Mouse (Mus musculus): ENCODE results near the gene G6pc. TPM values are rescaled to one million over a fixed set of nuclear protein-coding genes. Genes with fewer than 3 reads are reported as not detected.
"Not testable (repeated sequence)": the region's sequence is repeated elsewhere in the genome, so short reads cannot be mapped to it uniquely, and the experiment has no call there.

G6pc gene
- polyA plus RNA-seq (2015; fragmentation: Nextera tagmentation; extraction: Ambion mirVana), result 0.30 and 0.39 TPM in 2 replicates

DNA sequence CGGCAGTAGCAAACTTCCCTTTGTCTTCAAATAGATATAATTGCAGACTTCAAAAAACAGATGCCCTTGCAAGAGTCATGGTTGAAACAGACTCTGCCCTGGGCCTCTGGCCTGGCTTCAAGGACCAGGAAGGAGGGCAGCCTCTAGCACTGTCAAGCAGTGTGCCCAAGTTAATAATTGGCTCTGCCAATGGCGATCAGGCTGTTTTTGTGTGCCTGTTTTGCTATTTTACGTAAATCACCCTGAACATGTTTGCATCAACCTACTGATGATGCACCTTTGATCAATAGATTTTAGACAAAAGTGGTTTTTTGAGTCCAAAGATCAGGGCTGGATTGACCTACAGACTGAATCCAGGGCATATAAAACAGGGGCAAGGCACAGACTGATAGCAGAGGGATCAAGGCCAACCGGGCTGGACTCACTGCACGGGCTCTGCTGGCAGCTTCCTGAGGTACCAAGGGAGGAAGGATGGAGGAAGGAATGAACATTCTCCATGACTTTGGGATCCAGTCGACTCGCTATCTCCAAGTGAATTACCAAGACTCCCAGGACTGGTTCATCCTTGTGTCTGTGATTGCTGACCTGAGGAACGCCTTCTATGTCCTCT is at the start of gene G6pc:
G6pc (plus strand) TSS at position 236 of the 610 bp plus-strand sequence.
- 0 out of 2 replicates have a peak, but pooled peaks have one; percentile 27 for ATAC-seq
- Histone ChIP-seq H3K4me1 (replicated peaks) (peaks cover 5% of the 10 kb centered on the region; the same call in 1 of the 2 replicates), H3K9ac (no peak within 1 kb of the TSS), H3K4me2 (replicated peaks) (no peak within 1 kb of the TSS), H3K36me3 (no peaks in the 10 kb centered on the region), H3K27me3 (replicated peaks) (no peaks in the 10 kb centered on the region), H3K27ac (no peak within 1 kb of the TSS), H3K4me3 (replicated peaks) (no peak within 1 kb of the TSS), H3K9me3 (no peaks in the 10 kb centered on the region)
- WGBS, result 79% methylated on average over 8 of the region's 8 CpGs

DNA sequence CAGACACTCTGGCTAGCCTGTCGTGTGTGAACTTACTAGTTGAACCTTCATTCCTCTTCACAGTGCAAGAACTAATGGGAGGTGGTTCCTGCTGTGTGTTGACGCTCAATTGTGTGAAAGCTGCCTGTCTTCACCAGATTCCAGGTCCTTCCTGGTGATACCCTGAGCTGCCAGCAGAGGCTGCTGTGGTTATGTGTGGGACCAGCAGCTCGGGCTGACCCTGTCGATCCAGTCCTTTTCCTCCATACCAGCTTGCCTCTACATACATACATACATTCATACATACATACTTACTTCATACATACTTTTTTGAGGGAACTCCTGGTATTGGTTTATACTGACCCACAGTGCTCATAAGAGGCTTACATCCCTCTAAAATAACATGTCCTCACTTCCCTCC is 43.8 kb upstream of the G6pc start:
- Histone ChIP-seq H3K9me3 (no peaks in the 10 kb centered on the region), H3K27me3 (replicated peaks) (no peaks in the 10 kb centered on the region), H3K27ac (no peak overlapping the region), H3K4me3 (replicated peaks) (no peak overlapping the region), H3K4me1 (replicated peaks) (peaks cover 3% of the 10 kb centered on the region; the same call in 1 of the 2 replicates), H3K9ac (no peak overlapping the region), H3K36me3 (peaks cover 54% of the 10 kb centered on the region), H3K4me2 (replicated peaks) (no peak overlapping the region)
- ATAC-seq, result peak; percentile 67
- 7% methylated on average over 4 of the region's 4 CpGs for WGBS

DNA sequence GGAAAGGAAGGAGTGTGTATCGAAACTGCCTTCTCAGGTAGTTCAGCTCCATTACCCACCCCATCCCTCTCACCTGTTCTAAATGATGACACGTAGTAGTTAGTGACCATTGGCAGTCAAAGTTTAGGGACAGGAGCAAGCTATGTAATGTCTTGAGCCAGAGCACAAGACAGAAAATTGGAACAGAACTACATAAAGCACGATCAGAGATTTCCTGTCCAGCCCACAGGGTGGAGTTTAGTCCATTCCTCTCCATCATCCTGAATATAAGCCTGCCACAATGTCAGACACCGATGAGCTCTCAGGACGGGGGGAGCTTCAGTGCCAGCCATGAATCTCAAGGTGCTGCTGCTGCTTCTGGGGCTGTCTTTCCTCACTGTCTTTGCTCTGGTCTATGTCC is 42.6 kb upstream of the G6pc start, which contains the start of gene Aoc2:
Aoc2 (plus strand) TSS at position 301 of the 400 bp plus-strand sequence.
- no peak within 1 kb of the TSS for H3K4me3 ChIP-seq (replicated peaks)
- H3K9me3 ChIP-seq, result no peaks in the 10 kb centered on the region
- peaks cover 48% of the 10 kb centered on the region for H3K36me3 ChIP-seq
- 77% methylated on average over 5 of the region's 5 CpGs for WGBS
- ATAC-seq, result no peak
- H3K4me2 ChIP-seq (replicated peaks), result no peak within 1 kb of the TSS
- H3K4me1 ChIP-seq (replicated peaks), result peaks cover 4% of the 10 kb centered on the region; the same call in 1 of the 2 replicates
- no peak within 1 kb of the TSS for H3K27ac ChIP-seq
- H3K9ac ChIP-seq, result no peak within 1 kb of the TSS
- no peaks in the 10 kb centered on the region for H3K27me3 ChIP-seq (replicated peaks)

DNA sequence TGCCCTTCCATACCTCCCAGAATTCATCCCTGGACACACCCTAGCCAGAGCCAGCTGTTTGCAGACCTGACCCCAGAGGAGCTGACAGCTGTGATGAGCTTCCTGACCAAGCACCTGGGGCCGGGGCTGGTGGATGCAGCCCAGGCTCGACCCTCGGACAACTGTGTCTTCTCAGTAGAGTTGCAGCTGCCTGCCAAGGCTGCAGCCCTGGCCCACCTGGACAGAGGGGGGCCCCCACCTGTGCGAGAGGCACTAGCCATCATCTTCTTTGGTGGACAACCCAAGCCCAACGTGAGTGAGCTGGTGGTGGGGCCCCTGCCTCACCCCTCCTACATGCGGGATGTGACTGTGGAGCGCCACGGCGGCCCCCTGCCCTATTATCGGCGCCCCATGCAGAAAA is 42.2 kb upstream of the G6pc start:
- H3K4me3 ChIP-seq (replicated peaks); H3K9ac ChIP-seq; H3K4me1 ChIP-seq (replicated peaks); ATAC-seq; H3K9me3 ChIP-seq; H3K27me3 ChIP-seq (replicated peaks); H3K4me2 ChIP-seq (replicated peaks); H3K27ac ChIP-seq: not testable (repeated sequence)
- peaks cover 44% of the 10 kb centered on the region for H3K36me3 ChIP-seq
- 91% methylated on average over 11 of the region's 11 CpGs for WGBS

DNA sequence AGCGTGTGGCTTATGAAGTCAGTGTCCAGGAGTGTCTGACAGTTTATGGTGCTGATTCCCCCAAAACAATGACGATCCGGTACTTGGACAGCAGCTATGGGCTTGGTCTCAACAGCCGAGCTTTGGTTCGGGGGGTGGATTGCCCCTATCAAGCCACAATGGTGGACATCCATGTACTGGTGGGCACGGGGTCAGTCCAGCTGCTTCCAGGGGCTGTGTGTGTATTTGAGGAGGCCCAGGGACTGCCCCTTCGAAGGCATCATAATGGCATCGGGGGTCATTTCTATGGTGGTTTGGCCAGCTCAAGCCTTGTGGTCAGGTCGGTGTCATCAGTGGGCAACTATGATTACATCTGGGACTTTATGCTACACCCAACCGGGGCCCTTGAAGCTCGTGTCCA is 41.2 kb upstream of the G6pc start:
- ATAC-seq, result no peak
- 88% methylated on average over 11 of the region's 11 CpGs for WGBS
- Histone ChIP-seq H3K9ac (no peak overlapping the region), H3K4me1 (replicated peaks) (peaks cover 4% of the 10 kb centered on the region; the same call in 1 of the 2 replicates), H3K4me3 (replicated peaks) (no peak overlapping the region), H3K9me3 (no peaks in the 10 kb centered on the region), H3K27ac (no peak overlapping the region), H3K4me2 (replicated peaks) (no peak overlapping the region), H3K27me3 (replicated peaks) (no peaks in the 10 kb centered on the region), H3K36me3 (peaks cover 36% of the 10 kb centered on the region)

DNA sequence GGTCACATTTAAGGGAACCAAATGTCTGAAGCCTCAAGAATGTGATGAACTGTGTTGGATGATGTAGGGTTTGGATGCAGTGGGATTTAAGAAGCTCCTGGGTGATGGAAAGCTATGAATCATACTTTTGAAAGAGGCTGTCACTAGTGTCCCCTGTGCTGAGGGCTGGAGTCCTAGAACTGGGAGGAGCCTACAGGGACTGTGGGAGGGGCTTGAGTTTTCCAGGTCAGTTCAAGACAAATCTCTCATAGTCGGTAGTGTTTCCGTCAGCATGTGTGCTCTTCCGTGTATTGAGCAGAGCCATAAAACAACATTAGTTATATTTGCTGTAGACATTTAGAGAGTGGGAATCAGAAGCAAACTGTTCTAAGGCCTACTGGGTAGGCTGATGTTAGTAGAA is 40.0 kb upstream of the G6pc start:
- no peak overlapping the region for H3K4me2 ChIP-seq (replicated peaks)
- no peaks in the 10 kb centered on the region for H3K9me3 ChIP-seq
- H3K4me3 ChIP-seq (replicated peaks), result no peak overlapping the region
- no peaks in the 10 kb centered on the region for H3K27me3 ChIP-seq (replicated peaks)
- H3K4me1 ChIP-seq (replicated peaks), result peaks cover 4% of the 10 kb centered on the region; the same call in 1 of the 2 replicates
- H3K36me3 ChIP-seq, result peaks cover 31% of the 10 kb centered on the region
- no peak overlapping the region for H3K27ac ChIP-seq
- no peak for ATAC-seq
- H3K9ac ChIP-seq, result no peak overlapping the region
- WGBS, result 32% methylated on average over 3 of the region's 3 CpGs

DNA sequence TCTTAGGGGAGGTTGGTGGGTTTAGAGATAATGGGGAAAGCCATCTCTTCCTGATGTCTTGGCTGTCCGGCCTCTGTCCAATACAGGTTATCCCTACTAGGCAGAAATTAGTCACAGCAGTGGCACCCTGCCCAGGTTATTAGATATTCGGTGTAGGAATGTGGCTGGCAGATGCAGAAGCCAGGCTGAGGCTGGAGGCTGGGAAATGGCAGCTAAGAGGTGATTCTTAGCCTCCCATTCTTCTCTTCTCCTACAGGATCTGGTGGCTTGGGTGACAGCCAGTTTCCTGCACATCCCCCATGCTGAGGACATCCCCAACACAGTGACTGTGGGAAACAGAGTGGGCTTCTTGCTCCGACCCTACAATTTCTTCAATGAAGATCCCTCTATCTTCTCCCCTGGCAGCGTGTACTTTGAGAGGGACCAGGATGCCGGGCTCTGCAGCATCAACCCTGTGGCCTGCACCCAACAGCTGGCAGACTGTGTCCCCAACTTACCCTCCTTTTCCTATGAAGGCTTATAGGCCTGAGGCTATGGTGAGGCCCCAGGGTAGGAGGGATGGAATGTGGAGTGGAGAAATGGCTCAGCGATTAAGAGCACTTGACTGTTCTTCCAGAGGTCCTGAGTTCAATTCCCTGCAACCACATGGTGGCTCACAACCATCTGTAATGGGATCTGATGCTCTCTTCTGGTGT is 38.3 kb upstream of the G6pc start:
- H3K27ac ChIP-seq, result no peak overlapping the region
- no peak overlapping the region for H3K4me2 ChIP-seq (replicated peaks)
- peaks cover 18% of the 10 kb centered on the region for H3K36me3 ChIP-seq
- no peaks in the 10 kb centered on the region for H3K9me3 ChIP-seq
- H3K4me1 ChIP-seq (replicated peaks), result peaks cover 4% of the 10 kb centered on the region; the same call in 1 of the 2 replicates
- H3K9ac ChIP-seq, result no peak overlapping the region
- no peak for ATAC-seq
- H3K27me3 ChIP-seq (replicated peaks), result no peaks in the 10 kb centered on the region
- H3K4me3 ChIP-seq (replicated peaks), result no peak overlapping the region
- 80% methylated on average over 6 of the region's 6 CpGs for WGBS

DNA sequence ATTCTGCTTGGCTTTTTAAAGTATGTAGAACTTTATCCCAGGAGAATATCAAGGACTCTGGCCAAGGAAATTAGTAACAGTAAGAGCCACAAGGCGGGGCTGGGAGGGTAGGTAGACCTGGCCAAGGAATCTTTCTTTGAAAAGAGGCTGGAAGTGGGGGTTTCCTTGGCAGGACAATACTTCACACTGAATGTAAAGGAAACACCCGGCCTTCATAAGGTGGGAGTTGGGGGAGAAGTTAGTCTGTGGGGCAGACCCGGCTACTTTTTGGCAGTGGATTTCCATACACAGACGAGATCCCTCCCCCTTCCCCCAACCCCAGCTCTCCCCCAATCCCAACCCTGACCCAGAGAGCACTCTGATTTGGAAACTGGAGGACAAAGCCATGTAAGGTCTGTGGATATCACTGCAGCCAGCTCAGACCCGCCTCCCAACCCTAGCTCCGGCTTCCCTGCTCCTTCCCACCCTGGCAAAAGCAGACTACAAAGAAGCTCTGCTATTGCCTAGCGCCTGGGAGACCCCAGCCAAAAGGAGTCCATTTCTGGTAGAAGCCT is 36.9 kb upstream of the G6pc start, which contains the start of gene Aoc3:
Aoc3 (plus strand) TSS at position 235 of the 554 bp plus-strand sequence.
- no peaks in the 10 kb centered on the region for H3K27me3 ChIP-seq (replicated peaks)
- peak; percentile 55; the same call in 1 of the 2 replicates for ATAC-seq
- H3K4me3 ChIP-seq (replicated peaks), result no peak within 1 kb of the TSS
- peak within 1 kb of the TSS; percentile 44; the same call in 1 of the 2 replicates for H3K27ac ChIP-seq
- H3K9me3 ChIP-seq, result no peaks in the 10 kb centered on the region
- H3K36me3 ChIP-seq, result peaks cover 5% of the 10 kb centered on the region
- no peak within 1 kb of the TSS for H3K9ac ChIP-seq
- 54% methylated on average over 7 of the region's 7 CpGs for WGBS
- H3K4me1 ChIP-seq (replicated peaks), result peaks cover 4% of the 10 kb centered on the region; the same call in 1 of the 2 replicates
- H3K4me2 ChIP-seq (replicated peaks), result peak within 1 kb of the TSS; percentile 19

DNA sequence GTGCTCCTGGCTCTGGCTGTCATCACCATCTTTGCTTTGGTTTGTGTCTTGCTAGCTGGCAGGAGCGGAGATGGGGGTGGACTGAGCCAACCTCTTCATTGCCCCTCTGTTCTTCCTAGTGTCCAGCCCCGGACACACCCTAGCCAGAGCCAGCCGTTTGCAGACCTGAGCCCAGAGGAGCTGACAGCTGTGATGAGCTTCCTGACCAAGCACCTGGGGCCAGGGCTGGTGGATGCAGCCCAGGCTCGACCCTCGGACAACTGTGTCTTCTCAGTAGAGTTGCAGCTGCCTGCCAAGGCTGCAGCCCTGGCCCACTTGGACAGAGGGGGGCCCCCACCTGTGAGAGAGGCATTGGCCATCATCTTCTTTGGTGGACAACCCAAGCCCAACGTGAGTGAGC is 36.4 kb upstream of the G6pc start:
- H3K4me1 ChIP-seq (replicated peaks); ATAC-seq; H3K9me3 ChIP-seq; H3K9ac ChIP-seq; H3K4me3 ChIP-seq (replicated peaks); H3K36me3 ChIP-seq; H3K27me3 ChIP-seq (replicated peaks): not testable (repeated sequence)
- H3K4me2 ChIP-seq (replicated peaks), result 0 out of 2 replicates have a peak overlapping the region, but pooled peaks have one; percentile 19
- peak overlapping the region; percentile 44; the same call in 1 of the 2 replicates for H3K27ac ChIP-seq
- WGBS, result 68% methylated on average over 6 of the region's 6 CpGs

DNA sequence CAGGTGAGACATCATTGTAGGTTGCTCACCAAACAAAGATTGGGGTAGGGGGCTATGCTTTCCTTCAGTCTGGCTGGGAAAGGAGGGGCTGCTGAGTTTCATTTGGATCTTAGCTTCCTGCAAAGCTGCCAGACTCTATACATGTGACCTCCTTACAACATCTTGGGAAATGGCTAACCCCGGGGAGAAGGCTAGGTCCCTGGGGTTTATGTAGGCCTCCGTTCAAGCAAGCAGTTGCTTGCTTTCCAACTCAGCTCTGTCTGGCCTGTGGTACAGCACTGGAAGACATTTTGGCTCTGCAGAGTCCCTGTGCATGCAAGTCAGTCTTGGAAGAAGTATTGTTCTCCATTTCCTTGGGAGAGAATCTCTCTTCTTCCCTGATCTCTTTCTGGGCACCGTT is 34.8 kb upstream of the G6pc start:
- H3K27ac ChIP-seq, result 0 out of 2 replicates have a peak overlapping the region, but pooled peaks have one; percentile 13
- no peaks in the 10 kb centered on the region for H3K9me3 ChIP-seq
- ATAC-seq, result no peak
- peaks cover 8% of the 10 kb centered on the region; the same call in 1 of the 2 replicates for H3K4me1 ChIP-seq (replicated peaks)
- WGBS, result 82% methylated on average over 3 of the region's 3 CpGs
- no peak overlapping the region for H3K4me3 ChIP-seq (replicated peaks)
- no peaks in the 10 kb centered on the region for H3K27me3 ChIP-seq (replicated peaks)
- H3K4me2 ChIP-seq (replicated peaks), result peak overlapping the region; percentile 14; the same call in 1 of the 2 replicates
- no peaks in the 10 kb centered on the region for H3K36me3 ChIP-seq
- H3K9ac ChIP-seq, result no peak overlapping the region

DNA sequence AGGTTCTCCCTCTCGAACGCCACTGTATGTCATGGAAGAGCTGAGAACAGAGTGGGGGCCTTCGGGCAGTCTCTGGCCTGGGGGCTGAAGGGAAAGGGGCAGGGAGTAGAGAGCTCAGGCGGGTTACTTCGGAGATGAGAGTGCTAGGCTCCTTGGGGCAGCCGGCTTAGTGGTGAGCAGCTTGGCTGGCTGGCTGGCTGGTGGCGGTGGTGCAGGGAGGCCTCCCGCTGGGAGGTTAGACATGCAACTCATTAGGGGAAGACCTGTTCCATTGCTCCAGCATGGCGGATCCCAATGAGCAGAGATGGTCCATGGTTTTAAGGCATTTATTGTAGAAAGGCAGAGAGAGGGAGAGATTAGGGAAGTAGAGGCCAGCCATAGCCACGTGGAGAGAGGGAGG is 33.3 kb upstream of the G6pc start:
- Histone ChIP-seq H3K27me3 (replicated peaks) (no peaks in the 10 kb centered on the region), H3K36me3 (no peaks in the 10 kb centered on the region), H3K4me2 (replicated peaks) (peak overlapping the region; percentile 35), H3K4me3 (replicated peaks) (no peak overlapping the region), H3K4me1 (replicated peaks) (peaks cover 13% of the 10 kb centered on the region), H3K9ac (no peak overlapping the region), H3K27ac (no peak overlapping the region), H3K9me3 (no peaks in the 10 kb centered on the region)
- WGBS, result 52% methylated on average over 10 of the region's 10 CpGs
- ATAC-seq, result no peak

DNA sequence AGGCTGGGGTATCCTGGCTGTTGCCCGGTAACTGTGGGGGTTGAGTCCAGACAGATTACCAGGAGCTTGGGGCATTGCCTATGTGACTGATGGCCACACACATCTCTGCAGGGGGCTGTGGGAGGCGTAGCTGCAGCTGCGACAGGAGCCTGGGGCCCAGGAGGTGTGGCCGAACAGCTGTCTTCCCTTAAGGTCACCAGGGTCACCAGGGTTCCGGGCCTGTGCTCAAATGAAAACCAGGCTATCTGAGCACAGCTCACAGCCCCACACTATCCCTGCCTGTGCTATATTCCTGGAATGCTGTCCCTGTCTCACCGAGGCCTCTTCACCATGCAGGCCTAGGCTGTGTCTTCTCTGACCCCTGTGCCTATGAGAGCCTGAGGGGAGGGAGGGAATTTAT is 32.8 kb upstream of the G6pc start:
- no peaks in the 10 kb centered on the region for H3K36me3 ChIP-seq
- peak overlapping the region; percentile 35; the same call in 1 of the 2 replicates for H3K4me2 ChIP-seq (replicated peaks)
- H3K9me3 ChIP-seq, result no peaks in the 10 kb centered on the region
- H3K27me3 ChIP-seq (replicated peaks), result no peaks in the 10 kb centered on the region
- no peak overlapping the region for H3K27ac ChIP-seq
- peaks cover 13% of the 10 kb centered on the region for H3K4me1 ChIP-seq (replicated peaks)
- WGBS, result 22% methylated on average over 6 of the region's 6 CpGs
- no peak overlapping the region for H3K9ac ChIP-seq
- H3K4me3 ChIP-seq (replicated peaks), result no peak overlapping the region
- no peak for ATAC-seq

Data from intestine, embryonic 15.5 days (tissue).